Mouse (Mus musculus) spleen, postnatal 14 days (tissue): ENCODE results near the gene Cgnl1.

Experiments
- DNase-seq, 2 experiments: peaks; one replicate each; pipeline ENCODE4 v3.0.0; 2021 to 2022; ENCODE audit warnings: low spot score in 2 of 2

The Cgnl1 gene

GRCm38 (mm10) chr9:71770991-71771767, at the start of gene Cgnl1:
Cgnl1 (minus strand) TSS chr9:71771602.
- no peak for DNase-seq

GRCm38 (mm10) chr9:71818453-71818852, 47.1 kb upstream of the Cgnl1 start:
- DNase-seq: no peak

- DNase-seq: no peak
Measured at GRCm38 (mm10) chr9:71816121-71816520, 44.7 kb upstream of the Cgnl1 start.

- DNase-seq: no peak
Measured at GRCm38 (mm10) chr9:71813565-71813964, 42.2 kb upstream of the Cgnl1 start.

GRCm38 (mm10) chr9:71812914-71813313, 41.5 kb upstream of the Cgnl1 start:
- DNase-seq: no peak

- DNase-seq: no peak
Measured at GRCm38 (mm10) chr9:71812402-71812801, 41.0 kb upstream of the Cgnl1 start.

- no peak for DNase-seq
Measured at GRCm38 (mm10) chr9:71811404-71811803, 40.0 kb upstream of the Cgnl1 start.

- no peak for DNase-seq
Measured at GRCm38 (mm10) chr9:71810723-71811122, 39.3 kb upstream of the Cgnl1 start.

GRCm38 (mm10) chr9:71808640-71809254, 37.3 kb upstream of the Cgnl1 start:
- DNase-seq: no peak

- no peak for DNase-seq
Measured at GRCm38 (mm10) chr9:71807801-71808200, 36.4 kb upstream of the Cgnl1 start.

GRCm38 (mm10) chr9:71806422-71806805, 35.0 kb upstream of the Cgnl1 start:
- DNase-seq: peak; percentile 39 to 52

GRCm38 (mm10) chr9:71805646-71806421, 34.4 kb upstream of the Cgnl1 start:
- no peak for DNase-seq

GRCm38 (mm10) chr9:71804116-71804515, 32.7 kb upstream of the Cgnl1 start:
- DNase-seq: no peak

GRCm38 (mm10) chr9:71803281-71803680, 31.9 kb upstream of the Cgnl1 start:
- no peak for DNase-seq

GRCm38 (mm10) chr9:71799598-71799997, 28.2 kb upstream of the Cgnl1 start:
- DNase-seq: no peak

GRCm38 (mm10) chr9:71798176-71798575, 26.8 kb upstream of the Cgnl1 start:
- DNase-seq: no peak

- DNase-seq: no peak
Measured at GRCm38 (mm10) chr9:71777404-71777803, 6.0 kb upstream of the Cgnl1 start.

- DNase-seq: no peak
Measured at GRCm38 (mm10) chr9:71776337-71776736, 4.9 kb upstream of the Cgnl1 start.

- DNase-seq: no peak
Measured at GRCm38 (mm10) chr9:71773563-71773962, 2.2 kb upstream of the Cgnl1 start.

GRCm38 (mm10) chr9:71772338-71772737, 936 bp upstream of the Cgnl1 start:
- peak; percentile 22 to 37 for DNase-seq

- DNase-seq: no peak
Measured at GRCm38 (mm10) chr9:71770484-71770883, 918 bp downstream of the Cgnl1 start.

GRCm38 (mm10) chr9:71769701-71770100, 1.7 kb downstream of the Cgnl1 start:
- DNase-seq: no peak

- DNase-seq: no peak
Measured at GRCm38 (mm10) chr9:71768119-71768518, 3.3 kb downstream of the Cgnl1 start.
